Mouse (Mus musculus): ENCODE measurements around the gene Rnf181.

DNA sequence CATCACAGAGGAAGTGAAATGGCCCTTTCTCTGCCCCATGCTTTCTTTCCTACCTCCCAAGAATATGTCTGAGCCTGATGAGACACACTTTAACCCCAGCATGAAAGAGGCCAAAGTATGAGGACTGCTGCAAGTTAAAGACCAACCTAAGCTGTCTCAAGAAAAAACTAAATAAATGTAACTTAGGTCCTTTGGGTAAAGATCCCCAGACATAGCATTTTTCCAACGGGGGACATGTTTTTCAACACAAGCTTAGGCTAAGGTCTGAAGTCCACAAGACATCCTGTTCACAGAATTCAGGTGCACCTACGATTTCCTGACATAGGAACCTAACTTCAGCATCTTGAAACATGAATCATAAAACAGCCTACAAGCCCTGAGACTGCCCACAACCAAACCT lies 16.5 kb downstream of the Rnf181 start:
- TF ChIP-seq CTCF (IDR thresholded peaks at IDR 0.05; ENCODE audit: control insufficient read depth, insufficient read depth, low read length) (no peak), POLR2A (IDR thresholded peaks at IDR 0.05; ENCODE audit: borderline replicate concordance, control insufficient read depth, low read depth, low read length) (no peak)
